Mouse (Mus musculus): ENCODE results near the gene Calm5. TPM values are rescaled to one million over a fixed set of nuclear protein-coding genes. Genes with fewer than 3 reads are reported as not detected.

The Calm5 gene
- total RNA-seq, 1 experiment, result not detected

GRCm38 (mm10) chr13:3807131-3807827 is 46.7 kb upstream of the Calm5 start:
- in situ Hi-C loops (cut with MboI; ENCODE audit: low sequenced_read_pairs in 2 of 2, unreplicated experiment in 2 of 2), result no loop called here
- Histone ChIP-seq H3K4me3 (ENCODE audit: insufficient read depth in 1 of 2, low read depth in 1 of 2, low read length in 2 of 2, poor library complexity in 1 of 2, severe bottlenecking in 1 of 2) (no peak overlapping the region), H3K36me3 (ENCODE audit: control insufficient read depth, insufficient read depth, low read length, poor library complexity, severe bottlenecking) (no peaks in the 10 kb centered on the region), H3K9me3 (ENCODE audit: control insufficient read depth, insufficient read depth, low read depth, low read length) (no peaks in the 10 kb centered on the region), H3K27ac (ENCODE audit: insufficient read depth, low read depth, low read length, poor library complexity, severe bottlenecking) (no peak overlapping the region), H3K9ac (ENCODE audit: insufficient read depth, low read depth, low read length, poor library complexity, severe bottlenecking) (no peak overlapping the region), H3K4me1 (ENCODE audit: control insufficient read depth in 2 of 2, insufficient read depth in 2 of 2, low read length in 2 of 2, poor library complexity in 1 of 2) (no peaks in the 10 kb centered on the region)
- DNase-seq (ENCODE audit: low read depth, low spot score), result no peak
- no peak for TF ChIP-seq ZC3H11A (IDR thresholded peaks at IDR 0.05; ENCODE audit: borderline replicate concordance, low read depth, low read length)
- TF ChIP-seq HCFC1 (IDR thresholded peaks at IDR 0.05; ENCODE audit: borderline replicate concordance, insufficient read depth, low read length), result no peak
- TF ChIP-seq MAFK (IDR thresholded peaks at IDR 0.05; ENCODE audit: insufficient read depth, low read depth, low read length), result no peak
- no peak for TF ChIP-seq CHD2 (IDR thresholded peaks at IDR 0.05; ENCODE audit: low read depth, low read length)
- no peak for TF ChIP-seq ZNF384 (IDR thresholded peaks at IDR 0.05; ENCODE audit: low read depth, low read length)

GRCm38 (mm10) chr13:3818012-3818739 is 35.8 kb upstream of the Calm5 start:
- H3K36me3 ChIP-seq (ENCODE audit: control insufficient read depth, insufficient read depth, low read length, poor library complexity, severe bottlenecking), result no peaks in the 10 kb centered on the region
- no peak for DNase-seq (ENCODE audit: low read depth, low spot score)
- TF ChIP-seq CHD2 (IDR thresholded peaks at IDR 0.05; ENCODE audit: low read depth, low read length) (no peak), HCFC1 (IDR thresholded peaks at IDR 0.05; ENCODE audit: borderline replicate concordance, insufficient read depth, low read length) (no peak), ZC3H11A (IDR thresholded peaks at IDR 0.05; ENCODE audit: borderline replicate concordance, low read depth, low read length) (no peak), MAFK (IDR thresholded peaks at IDR 0.05; ENCODE audit: insufficient read depth, low read depth, low read length) (no peak), ZNF384 (IDR thresholded peaks at IDR 0.05; ENCODE audit: low read depth, low read length) (no peak)
- no peak overlapping the region for H3K9ac ChIP-seq (ENCODE audit: insufficient read depth, low read depth, low read length, poor library complexity, severe bottlenecking)
- H3K4me3 ChIP-seq (ENCODE audit: insufficient read depth in 1 of 2, low read depth in 1 of 2, low read length in 2 of 2, poor library complexity in 1 of 2, severe bottlenecking in 1 of 2), result no peak overlapping the region
- H3K9me3 ChIP-seq (ENCODE audit: control insufficient read depth, insufficient read depth, low read depth, low read length), result no peaks in the 10 kb centered on the region
- no peak overlapping the region for H3K27ac ChIP-seq (ENCODE audit: insufficient read depth, low read depth, low read length, poor library complexity, severe bottlenecking)
- in situ Hi-C loops (cut with MboI; ENCODE audit: low sequenced_read_pairs in 2 of 2, unreplicated experiment in 2 of 2), result no loop called here
- no peaks in the 10 kb centered on the region for H3K4me1 ChIP-seq (ENCODE audit: control insufficient read depth in 2 of 2, insufficient read depth in 2 of 2, low read length in 2 of 2, poor library complexity in 1 of 2)

GRCm38 (mm10) chr13:3818740-3819076 is 35.3 kb upstream of the Calm5 start:
- Histone ChIP-seq H3K4me3 (ENCODE audit: insufficient read depth in 1 of 2, low read depth in 1 of 2, low read length in 2 of 2, poor library complexity in 1 of 2, severe bottlenecking in 1 of 2) (no peak overlapping the region), H3K27ac (ENCODE audit: insufficient read depth, low read depth, low read length, poor library complexity, severe bottlenecking) (no peak overlapping the region), H3K9ac (ENCODE audit: insufficient read depth, low read depth, low read length, poor library complexity, severe bottlenecking) (no peak overlapping the region), H3K9me3 (ENCODE audit: control insufficient read depth, insufficient read depth, low read depth, low read length) (no peaks in the 10 kb centered on the region), H3K36me3 (ENCODE audit: control insufficient read depth, insufficient read depth, low read length, poor library complexity, severe bottlenecking) (no peaks in the 10 kb centered on the region), H3K4me1 (ENCODE audit: control insufficient read depth in 2 of 2, insufficient read depth in 2 of 2, low read length in 2 of 2, poor library complexity in 1 of 2) (no peaks in the 10 kb centered on the region)
- no peak for TF ChIP-seq MAFK (IDR thresholded peaks at IDR 0.05; ENCODE audit: insufficient read depth, low read depth, low read length)
- TF ChIP-seq ZNF384 (IDR thresholded peaks at IDR 0.05; ENCODE audit: low read depth, low read length), result no peak
- TF ChIP-seq CHD2 (IDR thresholded peaks at IDR 0.05; ENCODE audit: low read depth, low read length), result no peak
- no peak for TF ChIP-seq ZC3H11A (IDR thresholded peaks at IDR 0.05; ENCODE audit: borderline replicate concordance, low read depth, low read length)
- TF ChIP-seq HCFC1 (IDR thresholded peaks at IDR 0.05; ENCODE audit: borderline replicate concordance, insufficient read depth, low read length), result no peak
- in situ Hi-C loops (cut with MboI; ENCODE audit: low sequenced_read_pairs in 2 of 2, unreplicated experiment in 2 of 2), result no loop called here
- DNase-seq (ENCODE audit: low read depth, low spot score), result no peak

- H3K9ac ChIP-seq (ENCODE audit: insufficient read depth, low read depth, low read length, poor library complexity, severe bottlenecking), result no peak overlapping the region
- TF ChIP-seq CHD2 (IDR thresholded peaks at IDR 0.05; ENCODE audit: low read depth, low read length) (no peak), ZNF384 (IDR thresholded peaks at IDR 0.05; ENCODE audit: low read depth, low read length) (no peak), ZC3H11A (IDR thresholded peaks at IDR 0.05; ENCODE audit: borderline replicate concordance, low read depth, low read length) (no peak), MAFK (IDR thresholded peaks at IDR 0.05; ENCODE audit: insufficient read depth, low read depth, low read length) (no peak), HCFC1 (IDR thresholded peaks at IDR 0.05; ENCODE audit: borderline replicate concordance, insufficient read depth, low read length) (no peak)
- H3K4me3 ChIP-seq (ENCODE audit: insufficient read depth in 1 of 2, low read depth in 1 of 2, low read length in 2 of 2, poor library complexity in 1 of 2, severe bottlenecking in 1 of 2), result no peak overlapping the region
- DNase-seq (ENCODE audit: low read depth, low spot score), result no peak
- no peaks in the 10 kb centered on the region for H3K4me1 ChIP-seq (ENCODE audit: control insufficient read depth in 2 of 2, insufficient read depth in 2 of 2, low read length in 2 of 2, poor library complexity in 1 of 2)
- no peaks in the 10 kb centered on the region for H3K36me3 ChIP-seq (ENCODE audit: control insufficient read depth, insufficient read depth, low read length, poor library complexity, severe bottlenecking)
- no peaks in the 10 kb centered on the region for H3K9me3 ChIP-seq (ENCODE audit: control insufficient read depth, insufficient read depth, low read depth, low read length)
- H3K27ac ChIP-seq (ENCODE audit: insufficient read depth, low read depth, low read length, poor library complexity, severe bottlenecking), result no peak overlapping the region
- in situ Hi-C loops (cut with MboI; ENCODE audit: low sequenced_read_pairs in 2 of 2, unreplicated experiment in 2 of 2), result no loop called here
These were observed 31.9 kb upstream of the Calm5 start for GRCm38 (mm10) chr13:3822105-3822504.
